Mouse (Mus musculus): ENCODE data around the gene Pacsin3. TPM values are rescaled to one million over a fixed set of nuclear protein-coding genes. Genes with fewer than 3 reads are reported as not detected.

Pacsin3 gene
- total and polyA plus RNA-seq, 2 experiments from 2014 or later: 59.9 to 128 TPM

- peak overlapping the region; percentile 75 for H3K27ac ChIP-seq (ENCODE audit: low read depth)
- DNase-seq (ENCODE audit: low spot score) (peak; percentile 59), ATAC-seq (ENCODE audit: insufficient read depth, low read depth) (peak; percentile 65)
- H3K4me2 ChIP-seq (ENCODE audit: low read depth, low read length): peak overlapping the region; percentile 75
- H3K4me1 ChIP-seq (ENCODE audit: control insufficient read depth, insufficient read depth): peaks cover 16% of the 10 kb centered on the region
- peak overlapping the region; percentile 66 for H3K4me3 ChIP-seq (ENCODE audit: low read depth, low read length)
- no peak for TF ChIP-seq CTCF (IDR thresholded peaks at IDR 0.05; ENCODE audit: low read depth)
- TF ChIP-seq EP300 (IDR thresholded peaks at IDR 0.05; ENCODE audit: low read depth): no peak
- peak overlapping the region; percentile 56 for H3K9ac ChIP-seq (replicated peaks; ENCODE audit: low read depth, low read length)
- H3K36me3 ChIP-seq (replicated peaks; ENCODE audit: control insufficient read depth, insufficient read depth, low read length): peaks cover 6% of the 10 kb centered on the region; the same call in 1 of the 2 replicates
- H3K27me3 ChIP-seq (ENCODE audit: control insufficient read depth, insufficient read depth, low read length): 0 out of 2 replicates have a peak, but pooled peaks cover 5% of the 10 kb centered on the region
- WGBS: under 1% methylated on average over 52 of the region's 52 CpGs
- no peaks in the 10 kb centered on the region for H3K9me3 ChIP-seq (replicated peaks; ENCODE audit: control insufficient read depth, low read length)
Observed at GRCm38 (mm10) chr2:91256256-91257125, 737 bp downstream of the Pacsin3 start.

GRCm38 (mm10) chr2:91257126-91257980, 1.6 kb downstream of the Pacsin3 start:
- ATAC-seq (ENCODE audit: insufficient read depth, low read depth) (peak; percentile 42), DNase-seq (ENCODE audit: low spot score) (peak; percentile 33)
- Histone ChIP-seq H3K27me3 (ENCODE audit: control insufficient read depth, insufficient read depth, low read length) (0 out of 2 replicates have a peak, but pooled peaks cover 5% of the 10 kb centered on the region), H3K4me2 (ENCODE audit: low read depth, low read length) (peak overlapping the region; percentile 75), H3K4me3 (ENCODE audit: low read depth, low read length) (peak overlapping the region; percentile 66), H3K27ac (ENCODE audit: low read depth) (peak overlapping the region; percentile 75), H3K36me3 (replicated peaks; ENCODE audit: control insufficient read depth, insufficient read depth, low read length) (peaks cover 11% of the 10 kb centered on the region), H3K4me1 (ENCODE audit: control insufficient read depth, insufficient read depth) (peaks cover 10% of the 10 kb centered on the region), H3K9ac (replicated peaks; ENCODE audit: low read depth, low read length) (peak overlapping the region; percentile 56), H3K9me3 (replicated peaks; ENCODE audit: control insufficient read depth, low read length) (no peaks in the 10 kb centered on the region)
- no peak for TF ChIP-seq EP300 (IDR thresholded peaks at IDR 0.05; ENCODE audit: low read depth)
- no peak for TF ChIP-seq CTCF (IDR thresholded peaks at IDR 0.05; ENCODE audit: low read depth)
- 3% methylated on average over 22 of the region's 22 CpGs for WGBS

- no peaks in the 10 kb centered on the region for H3K9me3 ChIP-seq (replicated peaks; ENCODE audit: control insufficient read depth, low read length)
- peak overlapping the region; percentile 66 for H3K4me3 ChIP-seq (ENCODE audit: low read depth, low read length)
- ATAC-seq (ENCODE audit: insufficient read depth, low read depth) (no peak), DNase-seq (ENCODE audit: low spot score) (no peak)
- peak overlapping the region; percentile 56 for H3K9ac ChIP-seq (replicated peaks; ENCODE audit: low read depth, low read length)
- 0 out of 2 replicates have a peak, but pooled peaks cover 5% of the 10 kb centered on the region for H3K27me3 ChIP-seq (ENCODE audit: control insufficient read depth, insufficient read depth, low read length)
- 72% methylated on average over 5 of the region's 5 CpGs for WGBS
- TF ChIP-seq CTCF (IDR thresholded peaks at IDR 0.05; ENCODE audit: low read depth) (no peak), EP300 (IDR thresholded peaks at IDR 0.05; ENCODE audit: low read depth) (no peak)
- H3K4me1 ChIP-seq (ENCODE audit: control insufficient read depth, insufficient read depth): peaks cover 7% of the 10 kb centered on the region
- H3K27ac ChIP-seq (ENCODE audit: low read depth): peak overlapping the region; percentile 75
- H3K4me2 ChIP-seq (ENCODE audit: low read depth, low read length): peak overlapping the region; percentile 75
- peaks cover 18% of the 10 kb centered on the region for H3K36me3 ChIP-seq (replicated peaks; ENCODE audit: control insufficient read depth, insufficient read depth, low read length)
Observed at GRCm38 (mm10) chr2:91258054-91258453, 2.3 kb downstream of the Pacsin3 start.

GRCm38 (mm10) chr2:91258830-91259229, 3.1 kb downstream of the Pacsin3 start:
- Histone ChIP-seq H3K27ac (ENCODE audit: low read depth) (peak overlapping the region; percentile 73; the same call in 1 of the 2 replicates), H3K9me3 (replicated peaks; ENCODE audit: control insufficient read depth, low read length) (no peaks in the 10 kb centered on the region), H3K4me3 (ENCODE audit: low read depth, low read length) (no peak overlapping the region), H3K27me3 (ENCODE audit: control insufficient read depth, insufficient read depth, low read length) (0 out of 2 replicates have a peak, but pooled peaks cover 5% of the 10 kb centered on the region), H3K36me3 (replicated peaks; ENCODE audit: control insufficient read depth, insufficient read depth, low read length) (peaks cover 22% of the 10 kb centered on the region), H3K4me2 (ENCODE audit: low read depth, low read length) (no peak overlapping the region), H3K4me1 (ENCODE audit: control insufficient read depth, insufficient read depth) (peaks cover 7% of the 10 kb centered on the region), H3K9ac (replicated peaks; ENCODE audit: low read depth, low read length) (no peak overlapping the region)
- TF ChIP-seq CTCF (IDR thresholded peaks at IDR 0.05; ENCODE audit: low read depth) (no peak), EP300 (IDR thresholded peaks at IDR 0.05; ENCODE audit: low read depth) (no peak)
- DNase-seq (ENCODE audit: low spot score) (no peak), ATAC-seq (ENCODE audit: insufficient read depth, low read depth) (no peak)
- WGBS: 42% methylated on average over 1 of the region's 1 CpGs

GRCm38 (mm10) chr2:91259493-91259892, 3.7 kb downstream of the Pacsin3 start:
- Histone ChIP-seq H3K27me3 (ENCODE audit: control insufficient read depth, insufficient read depth, low read length) (0 out of 2 replicates have a peak, but pooled peaks cover 3% of the 10 kb centered on the region), H3K4me2 (ENCODE audit: low read depth, low read length) (peak overlapping the region; percentile 43), H3K9ac (replicated peaks; ENCODE audit: low read depth, low read length) (peak overlapping the region; percentile 42; the same call in 1 of the 2 replicates), H3K36me3 (replicated peaks; ENCODE audit: control insufficient read depth, insufficient read depth, low read length) (peaks cover 22% of the 10 kb centered on the region), H3K9me3 (replicated peaks; ENCODE audit: control insufficient read depth, low read length) (no peaks in the 10 kb centered on the region), H3K4me3 (ENCODE audit: low read depth, low read length) (peak overlapping the region; percentile 8), H3K27ac (ENCODE audit: low read depth) (peak overlapping the region; percentile 73), H3K4me1 (ENCODE audit: control insufficient read depth, insufficient read depth) (peaks cover 10% of the 10 kb centered on the region)
- WGBS: 38% methylated on average over 1 of the region's 1 CpGs
- ATAC-seq (ENCODE audit: insufficient read depth, low read depth): no peak
- no peak for TF ChIP-seq CTCF (IDR thresholded peaks at IDR 0.05; ENCODE audit: low read depth)
- no peak for TF ChIP-seq EP300 (IDR thresholded peaks at IDR 0.05; ENCODE audit: low read depth)
- no peak for DNase-seq (ENCODE audit: low spot score)
